Mouse (Mus musculus) heart, postnatal 0 days (tissue): ENCODE data around the gene Pfdn4.

Source experiments
- CTCF ChIP-seq: IDR thresholded peaks from 2 replicates; pipeline ENCODE4 v1.5.1; 2016; ENCODE audit warnings: antibody characterized with exemption, control low read depth, low read depth
- EP300 ChIP-seq: IDR thresholded peaks from 2 replicates; pipeline ENCODE4 v1.6.1; 2016; ENCODE audit warnings: antibody characterized with exemption, low read depth

DNA sequence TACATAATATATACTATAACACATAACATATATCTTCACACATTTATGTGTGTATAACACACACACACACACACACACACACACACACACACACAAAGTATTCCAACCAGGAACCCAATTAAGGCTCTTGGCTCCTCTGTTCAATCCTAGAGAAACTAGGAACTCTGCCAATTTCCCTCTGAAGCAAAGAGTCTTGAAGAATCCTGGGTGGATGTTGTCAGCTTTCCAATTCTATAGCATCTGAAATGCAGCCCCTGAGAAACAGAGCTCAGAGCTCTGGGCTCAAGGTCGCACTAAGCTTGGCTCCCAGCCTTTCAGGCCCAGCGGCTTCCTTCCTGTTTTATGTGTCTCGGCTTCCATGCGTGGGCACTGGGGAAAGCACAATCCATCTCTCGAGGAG, 54.0 kb downstream of the Pfdn4 start:
- no peak for TF ChIP-seq CTCF
- TF ChIP-seq EP300 = no peak
